Mouse (Mus musculus): ENCODE data around the gene Krt88. TPM values are rescaled to one million over a fixed set of nuclear protein-coding genes. Genes with fewer than 3 reads are reported as not detected.
A peak's percentile ranks its signal among the peaks of the same experiment; 100 is the strongest.

Gene Krt88
- polyA plus RNA-seq, 1 experiment from 2014 or later = not detected

DNA sequence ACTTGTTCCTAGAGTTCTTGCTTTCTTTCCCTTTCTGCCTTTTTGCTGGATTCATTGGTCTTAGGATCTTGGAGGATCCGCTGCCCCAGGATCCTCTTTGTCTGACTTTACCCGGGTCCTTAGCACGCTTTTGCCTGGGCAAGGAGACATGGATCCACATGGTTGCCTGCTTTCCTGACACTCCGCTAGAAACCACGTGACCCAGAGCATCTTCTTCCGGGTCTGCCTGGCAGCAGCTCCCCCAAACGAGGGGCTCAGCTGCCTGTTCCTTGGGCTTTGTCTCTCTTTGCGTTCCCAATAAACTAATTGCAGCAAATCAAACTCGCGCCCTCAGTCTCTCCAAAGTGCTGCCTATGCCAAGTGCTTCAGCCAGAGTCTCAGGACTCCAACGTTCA is 32.1 kb downstream of the Krt88 start:
- peak overlapping the region; percentile 68 for H3K9ac ChIP-seq
- H3K9me3 ChIP-seq = no peaks in the 10 kb centered on the region
- H3K27ac ChIP-seq (replicated peaks) = no peak overlapping the region
- WGBS = 33% methylated on average over 11 of the region's 11 CpGs
- no peaks in the 10 kb centered on the region for H3K36me3 ChIP-seq
- H3K4me1 ChIP-seq (replicated peaks) = peaks cover 12% of the 10 kb centered on the region
- peak; percentile 67; the same call in 1 of the 2 replicates for ATAC-seq (ENCODE audit: low read depth)
- 0 out of 2 replicates have a peak, but pooled peaks cover 4% of the 10 kb centered on the region for H3K27me3 ChIP-seq
- peak overlapping the region; percentile 67 for H3K4me2 ChIP-seq
- peak overlapping the region; percentile 34 for H3K4me3 ChIP-seq

DNA sequence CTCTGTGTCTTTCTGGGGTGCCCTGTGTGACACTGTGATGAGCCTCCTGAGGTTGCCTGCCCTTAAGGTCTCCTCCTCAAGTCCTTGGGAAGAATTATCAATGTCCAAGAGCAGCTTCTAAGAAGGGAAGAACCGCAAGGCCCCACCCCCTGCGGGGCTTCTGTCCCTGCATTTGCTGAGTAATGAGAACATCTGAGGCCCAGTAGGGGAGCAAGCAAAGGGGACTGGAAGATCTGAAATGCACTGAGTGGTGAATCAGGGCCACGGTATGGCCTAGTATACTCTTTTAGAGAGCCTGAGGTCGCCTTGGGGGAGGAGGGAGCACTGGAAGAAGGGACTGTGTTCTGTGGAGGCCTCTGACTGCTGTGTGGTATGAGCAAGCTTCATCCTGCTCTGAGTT is 34.5 kb downstream of the Krt88 start:
- H3K27ac ChIP-seq (replicated peaks) = no peak overlapping the region
- WGBS = 39% methylated on average over 4 of the region's 4 CpGs
- H3K27me3 ChIP-seq = 0 out of 2 replicates have a peak, but pooled peaks cover 4% of the 10 kb centered on the region
- H3K4me3 ChIP-seq = no peak overlapping the region
- no peaks in the 10 kb centered on the region for H3K9me3 ChIP-seq
- H3K36me3 ChIP-seq = no peaks in the 10 kb centered on the region
- H3K9ac ChIP-seq = no peak overlapping the region
- no peak overlapping the region for H3K4me2 ChIP-seq
- ATAC-seq (ENCODE audit: low read depth) = no peak
- peaks cover 12% of the 10 kb centered on the region for H3K4me1 ChIP-seq (replicated peaks)

DNA sequence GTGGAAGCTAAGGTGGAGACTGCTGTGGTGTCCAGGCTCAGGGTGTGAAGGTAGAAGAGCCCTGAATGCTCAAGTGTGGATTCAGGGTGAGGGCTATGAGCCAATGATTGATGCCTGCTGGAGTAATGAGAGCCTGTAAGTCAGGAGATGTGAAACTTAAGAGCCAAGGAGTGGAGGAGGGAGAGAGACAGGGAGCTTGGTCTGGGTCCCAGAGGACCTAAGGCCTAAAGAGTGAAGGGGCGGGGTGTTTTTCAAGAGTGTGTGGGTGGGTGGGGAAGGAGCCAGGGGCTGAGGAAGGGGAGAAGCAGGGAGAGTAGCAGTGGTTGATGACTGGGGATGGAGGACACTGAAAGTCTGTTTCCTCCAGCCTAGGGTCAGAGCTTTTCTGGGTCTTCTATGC is 36.1 kb downstream of the Krt88 start:
- H3K9ac ChIP-seq = no peak overlapping the region
- no peaks in the 10 kb centered on the region for H3K36me3 ChIP-seq
- H3K27me3 ChIP-seq = 0 out of 2 replicates have a peak, but pooled peaks cover under 1% of the 10 kb centered on the region
- H3K4me1 ChIP-seq (replicated peaks) = peaks cover 12% of the 10 kb centered on the region
- 100% methylated on average over 1 of the region's 1 CpGs for WGBS
- no peak overlapping the region for H3K27ac ChIP-seq (replicated peaks)
- no peak overlapping the region for H3K4me2 ChIP-seq
- no peak overlapping the region for H3K4me3 ChIP-seq
- H3K9me3 ChIP-seq = no peaks in the 10 kb centered on the region
- no peak for ATAC-seq (ENCODE audit: low read depth)

DNA sequence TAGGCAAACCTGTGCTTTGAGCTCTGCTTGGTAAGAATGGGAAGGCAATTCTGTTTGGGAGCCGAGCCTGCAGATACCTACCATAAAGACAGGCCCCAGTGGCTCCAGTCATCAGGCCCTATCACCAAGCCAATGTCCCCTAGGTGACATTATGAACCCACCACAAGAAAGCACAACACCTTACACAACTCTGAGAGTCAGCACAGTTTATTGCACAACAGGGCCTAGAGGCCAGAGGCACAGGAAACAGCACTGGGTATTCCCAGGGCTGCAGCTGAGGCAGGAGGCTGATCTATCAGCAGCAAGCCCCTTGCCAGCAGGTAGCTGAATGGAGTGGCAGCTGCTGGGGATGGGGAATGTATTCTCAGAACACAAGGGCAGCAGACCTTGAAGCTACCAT is 37.4 kb downstream of the Krt88 start:
- no peak for ATAC-seq (ENCODE audit: low read depth)
- H3K27ac ChIP-seq (replicated peaks) = no peak overlapping the region
- H3K27me3 ChIP-seq = no peaks in the 10 kb centered on the region
- H3K9me3 ChIP-seq = no peaks in the 10 kb centered on the region
- H3K4me3 ChIP-seq = no peak overlapping the region
- WGBS = 60% methylated on average over 1 of the region's 1 CpGs
- H3K4me2 ChIP-seq = no peak overlapping the region
- H3K36me3 ChIP-seq = no peaks in the 10 kb centered on the region
- H3K9ac ChIP-seq = no peak overlapping the region
- H3K4me1 ChIP-seq (replicated peaks) = no peaks in the 10 kb centered on the region; the same call in 1 of the 2 replicates

DNA sequence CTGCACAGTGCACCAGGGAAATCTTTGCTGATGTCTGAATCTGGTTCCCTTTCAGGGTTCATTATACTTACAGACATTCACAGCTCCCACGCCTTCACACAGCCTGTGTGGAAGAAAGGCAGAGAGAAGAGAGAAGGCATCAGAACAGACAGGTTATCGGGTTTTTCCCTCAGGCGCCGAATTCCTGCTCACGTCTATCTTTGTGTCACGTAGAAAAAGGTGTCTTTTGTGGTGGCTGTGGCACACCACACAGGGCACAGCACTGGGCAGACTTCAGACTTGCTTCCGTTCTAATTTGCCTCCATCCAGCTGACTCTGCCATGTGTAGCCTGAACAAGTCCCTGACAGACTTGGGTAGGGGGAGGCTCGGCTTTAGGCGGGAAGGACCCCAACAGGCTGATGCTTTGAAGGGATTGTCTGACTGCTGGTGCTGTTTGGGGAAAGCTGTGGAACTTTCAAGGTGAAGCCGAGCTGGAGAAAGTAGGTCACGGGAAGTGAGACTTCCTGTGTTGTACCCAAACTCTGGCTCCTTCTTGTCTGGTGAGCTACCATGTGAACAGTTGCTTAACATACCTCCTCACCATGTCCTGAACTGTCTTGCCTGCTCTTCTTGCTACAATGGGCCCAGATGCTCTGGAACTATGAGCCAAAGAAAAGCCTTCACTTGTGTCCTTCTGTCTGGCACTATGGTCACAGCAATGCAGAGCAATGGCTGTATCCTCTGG is 38.5 kb downstream of the Krt88 start:
- H3K36me3 ChIP-seq = no peaks in the 10 kb centered on the region
- no peaks in the 10 kb centered on the region for H3K27me3 ChIP-seq
- 86% methylated on average over 11 of the region's 11 CpGs for WGBS
- H3K27ac ChIP-seq (replicated peaks) = no peak overlapping the region
- H3K4me3 ChIP-seq = no peak overlapping the region
- H3K9me3 ChIP-seq = no peaks in the 10 kb centered on the region
- H3K9ac ChIP-seq = no peak overlapping the region
- ATAC-seq (ENCODE audit: low read depth) = no peak
- H3K4me2 ChIP-seq = no peak overlapping the region
- H3K4me1 ChIP-seq (replicated peaks) = no peaks in the 10 kb centered on the region

DNA sequence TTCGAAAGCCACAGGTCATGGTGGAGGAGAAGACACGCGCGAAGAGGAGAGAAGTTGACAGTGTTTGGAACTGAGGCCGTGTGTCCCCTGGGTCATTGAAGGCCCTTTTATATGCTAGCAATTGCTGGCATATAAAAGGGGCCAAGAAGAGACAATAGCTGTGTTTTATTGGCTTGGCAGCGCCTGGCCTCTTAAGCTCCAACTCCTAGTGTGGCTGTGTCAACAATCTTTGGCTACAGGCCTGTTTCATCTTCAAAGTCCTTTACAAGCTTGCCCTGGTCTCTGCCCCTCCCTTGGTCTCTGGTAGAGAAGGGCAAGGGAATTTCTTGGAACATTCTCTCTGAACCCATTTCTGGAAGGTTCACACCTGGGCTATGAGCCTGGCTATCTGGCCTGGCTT is 43.9 kb downstream of the Krt88 start, which contains the start of gene Krt83:
Krt83 (minus strand) TSS at position 82 of the 400 bp plus-strand sequence.
- Histone ChIP-seq H3K27me3 (no peaks in the 10 kb centered on the region), H3K4me1 (replicated peaks) (no peaks in the 10 kb centered on the region), H3K4me3 (no peak within 1 kb of the TSS), H3K9ac (no peak within 1 kb of the TSS), H3K36me3 (no peaks in the 10 kb centered on the region), H3K27ac (replicated peaks) (no peak within 1 kb of the TSS), H3K9me3 (no peaks in the 10 kb centered on the region), H3K4me2 (no peak within 1 kb of the TSS)
- no peak for ATAC-seq (ENCODE audit: low read depth)
- 19% methylated on average over 6 of the region's 6 CpGs for WGBS

DNA sequence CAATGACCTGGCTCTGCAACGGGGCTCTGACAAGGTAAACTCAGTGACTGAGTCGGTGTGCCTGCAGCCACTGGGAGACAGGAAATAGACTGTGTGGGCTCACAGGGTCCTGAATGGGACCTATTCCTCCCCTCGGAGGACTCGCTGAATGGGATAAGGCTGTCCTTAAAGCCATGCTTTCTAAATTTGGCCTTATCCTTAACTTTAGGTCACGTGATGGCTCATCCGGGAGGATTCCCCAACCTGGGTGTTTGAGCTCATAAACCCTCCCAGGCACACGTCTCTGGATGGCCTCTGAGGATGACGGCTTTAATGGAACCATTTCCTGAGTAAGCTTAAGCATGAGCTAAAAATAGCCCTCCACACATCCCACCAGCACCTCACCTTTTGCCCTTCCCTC is 45.2 kb downstream of the Krt88 start:
- Histone ChIP-seq H3K9ac (no peak overlapping the region), H3K27ac (replicated peaks) (no peak overlapping the region), H3K36me3 (no peaks in the 10 kb centered on the region), H3K27me3 (no peaks in the 10 kb centered on the region), H3K4me2 (no peak overlapping the region), H3K4me1 (replicated peaks) (no peaks in the 10 kb centered on the region), H3K9me3 (no peaks in the 10 kb centered on the region), H3K4me3 (no peak overlapping the region)
- 57% methylated on average over 8 of the region's 8 CpGs for WGBS
- ATAC-seq (ENCODE audit: low read depth) = no peak

DNA sequence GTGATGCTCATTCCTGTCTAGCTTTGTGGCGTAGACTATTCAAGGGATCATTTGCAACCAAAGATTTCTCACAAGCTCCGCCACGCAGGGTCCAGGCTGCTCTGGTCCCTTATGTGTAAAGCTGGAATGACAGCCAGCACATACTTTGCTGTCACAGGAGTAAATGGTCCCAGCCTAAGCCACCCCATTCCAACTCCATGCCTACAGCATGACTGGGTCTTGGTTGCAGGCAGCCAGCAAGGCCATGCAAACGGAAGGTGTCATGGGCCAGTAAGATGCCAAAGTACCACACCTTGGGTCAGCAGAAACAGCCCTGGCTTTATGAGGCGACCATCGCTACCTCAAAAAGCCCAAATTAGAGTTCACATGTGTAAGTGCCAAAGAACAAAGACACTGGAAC is 46.2 kb downstream of the Krt88 start:
- H3K4me3 ChIP-seq = no peak overlapping the region
- no peak for ATAC-seq (ENCODE audit: low read depth)
- no peaks in the 10 kb centered on the region for H3K27me3 ChIP-seq
- WGBS = 91% methylated on average over 6 of the region's 6 CpGs
- no peak overlapping the region for H3K9ac ChIP-seq
- H3K27ac ChIP-seq (replicated peaks) = no peak overlapping the region
- no peaks in the 10 kb centered on the region for H3K9me3 ChIP-seq
- no peaks in the 10 kb centered on the region for H3K4me1 ChIP-seq (replicated peaks)
- no peaks in the 10 kb centered on the region for H3K36me3 ChIP-seq
- no peak overlapping the region for H3K4me2 ChIP-seq

DNA sequence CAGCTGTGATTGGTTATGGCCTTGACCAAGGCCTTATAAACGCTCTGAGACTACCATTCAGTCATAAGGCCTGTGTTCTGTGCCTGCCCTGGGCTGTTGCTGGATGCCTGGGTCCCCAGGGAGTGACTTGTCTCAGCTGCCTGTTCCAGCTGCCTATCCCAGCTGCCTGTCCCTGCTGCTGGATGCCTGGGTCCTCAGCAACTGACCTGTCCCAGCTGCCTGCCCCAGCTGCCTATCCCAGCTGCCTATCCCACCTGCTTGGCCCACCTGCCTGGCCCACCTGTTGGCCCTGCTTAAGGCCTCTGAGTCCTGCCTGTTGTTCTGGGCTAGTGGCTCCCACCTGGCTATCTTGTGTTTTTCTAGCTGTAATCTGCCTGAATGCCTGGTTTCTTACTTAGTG is 46.7 kb downstream of the Krt88 start:
- no peak overlapping the region for H3K9ac ChIP-seq
- 50% methylated on average over 1 of the region's 1 CpGs for whole genome bisulfite sequencing
- no peaks in the 10 kb centered on the region for H3K4me1 ChIP-seq (replicated peaks)
- H3K9me3 ChIP-seq = no peaks in the 10 kb centered on the region
- no peaks in the 10 kb centered on the region for H3K27me3 ChIP-seq
- no peaks in the 10 kb centered on the region for H3K36me3 ChIP-seq
- no peak for ATAC-seq (ENCODE audit: low read depth)
- H3K4me3 ChIP-seq = no peak overlapping the region
- no peak overlapping the region for H3K27ac ChIP-seq (replicated peaks)
- no peak overlapping the region for H3K4me2 ChIP-seq

DNA sequence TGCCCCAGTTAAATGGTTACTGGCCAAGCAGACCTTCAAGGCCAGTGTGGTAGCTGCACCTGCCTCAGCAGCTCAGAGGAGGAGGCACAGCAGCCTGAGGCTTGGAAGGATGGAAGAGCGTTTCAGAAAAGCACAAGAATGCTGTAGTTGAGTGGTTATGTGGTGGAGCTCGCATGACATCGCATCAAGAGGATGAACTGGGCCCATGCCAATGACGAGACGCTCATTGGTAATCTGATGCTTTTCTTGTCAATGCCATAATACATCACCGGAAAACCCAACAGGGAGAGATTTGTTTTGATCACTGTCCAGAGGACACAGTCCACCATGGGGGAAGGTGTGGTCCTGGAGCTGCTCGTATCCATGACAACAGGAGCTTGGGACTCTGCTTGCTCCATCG is 47.7 kb downstream of the Krt88 start:
- H3K27me3 ChIP-seq = no peaks in the 10 kb centered on the region
- ATAC-seq (ENCODE audit: low read depth) = no peak
- no peak overlapping the region for H3K27ac ChIP-seq (replicated peaks)
- no peaks in the 10 kb centered on the region for H3K9me3 ChIP-seq
- H3K4me3 ChIP-seq = no peak overlapping the region
- no peaks in the 10 kb centered on the region for H3K36me3 ChIP-seq
- no peaks in the 10 kb centered on the region for H3K4me1 ChIP-seq (replicated peaks)
- no peak overlapping the region for H3K4me2 ChIP-seq
- H3K9ac ChIP-seq = no peak overlapping the region
- WGBS = 79% methylated on average over 8 of the region's 8 CpGs

DNA sequence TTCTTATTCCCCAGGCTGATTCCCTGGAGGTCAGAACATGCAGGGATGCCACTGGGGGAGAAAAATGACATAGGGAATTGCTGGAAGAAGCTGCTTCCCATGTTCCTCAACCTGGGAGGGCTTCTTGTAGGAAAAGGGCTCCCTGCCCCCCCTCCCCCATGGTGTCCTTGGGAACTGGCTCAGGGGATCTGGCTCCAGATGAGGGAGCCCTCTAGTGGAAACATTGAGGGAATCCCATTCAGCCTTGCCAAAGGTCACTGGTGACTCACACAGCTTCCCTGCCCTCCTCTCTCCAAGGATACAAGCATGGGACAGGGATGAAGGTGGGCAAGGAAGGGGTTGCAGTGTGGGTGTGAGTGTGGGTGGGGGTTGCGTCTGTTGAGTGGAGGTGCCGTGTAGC is 49.6 kb downstream of the Krt88 start:
- no peak overlapping the region for H3K9ac ChIP-seq
- H3K4me3 ChIP-seq = no peak overlapping the region
- H3K4me1 ChIP-seq (replicated peaks) = no peaks in the 10 kb centered on the region
- ATAC-seq (ENCODE audit: low read depth) = no peak
- no peaks in the 10 kb centered on the region for H3K9me3 ChIP-seq
- H3K4me2 ChIP-seq = no peak overlapping the region
- no peaks in the 10 kb centered on the region for H3K36me3 ChIP-seq
- no peaks in the 10 kb centered on the region for H3K27me3 ChIP-seq
- H3K27ac ChIP-seq (replicated peaks) = no peak overlapping the region
- 78% methylated on average over 2 of the region's 2 CpGs for WGBS

All from neural tube, embryonic 13.5 days (tissue).